8 mouse cellular contexts compared by ENCODE assay signal in the genomic region with DNA sequence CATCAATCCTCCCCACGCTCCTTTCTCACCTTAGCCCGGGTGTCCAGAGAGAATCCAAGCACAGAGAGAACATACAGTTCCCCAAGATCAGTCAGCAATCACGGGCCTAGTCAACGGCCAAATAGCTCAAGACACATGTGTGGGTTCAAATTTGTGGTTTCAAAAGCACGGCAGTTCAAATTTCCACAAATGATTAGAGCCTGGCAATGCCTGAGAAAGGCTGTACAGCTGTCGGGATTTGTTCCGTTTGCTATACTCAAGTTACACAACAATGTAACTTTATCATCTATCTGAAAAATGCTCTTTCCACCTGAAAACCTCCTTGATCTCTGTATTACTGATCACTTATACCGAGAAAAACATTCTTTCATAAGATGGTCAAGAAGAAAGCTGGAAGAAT. TPM values are rescaled to one million over a fixed set of nuclear protein-coding genes. Genes with fewer than 3 reads are reported as not detected.
DNase-seq lines count a peak whose midpoint lies in the region; ATAC-seq and TF ChIP-seq lines count a peak whose summit lies in the region.

No protein-coding gene starts in this region.

- intact Hi-C loops in left cerebral cortex, postnatal 4 days (cut with DNase I), result loop anchor here (10.0 kb wide), 1 partner anchor 61 kb away; the partner anchor contains the start of gene Mfsd4b3

- 50% methylated on average over 8 of the region's 8 CpGs for WGBS in kidney, embryonic 14.5 days
- 25% methylated on average over 8 of the region's 8 CpGs for whole genome bisulfite sequencing in embryonic facial prominence, embryonic 14.5 days
- 61% methylated on average over 8 of the region's 8 CpGs for WGBS in intestine, embryonic 14.5 days
- 66% methylated on average over 8 of the region's 8 CpGs for WGBS in midbrain, postnatal 0 days

- peak overlapping the region; percentile 58; the same call in 1 of the 2 replicates for H3K9ac ChIP-seq in kidney, embryonic 14.5 days (ENCODE audit: low read depth, low read length)
- peak overlapping the region; percentile 70 for H3K9ac ChIP-seq in embryonic facial prominence, embryonic 14.5 days (ENCODE audit: low read depth, low read length)
- no peak overlapping the region for H3K9ac ChIP-seq in intestine, embryonic 14.5 days (ENCODE audit: low read length)
- H3K9ac ChIP-seq in midbrain, postnatal 0 days (replicated peaks; ENCODE audit: low read length, poor library complexity, severe bottlenecking), result no peak overlapping the region

- H3K4me3 ChIP-seq in kidney, embryonic 14.5 days (ENCODE audit: low read length), result peak overlapping the region; percentile 63
- H3K4me3 ChIP-seq in embryonic facial prominence, embryonic 14.5 days (ENCODE audit: low read depth, low read length), result peak overlapping the region; percentile 65
- H3K4me3 ChIP-seq in intestine, embryonic 14.5 days (ENCODE audit: low read depth, low read length), result peak overlapping the region; percentile 65
- peak overlapping the region; percentile 68 for H3K4me3 ChIP-seq in midbrain, postnatal 0 days (ENCODE audit: low read depth, low read length)

- peaks cover 6% of the 10 kb centered on the region; the same call in 1 of the 2 replicates for H3K9me3 ChIP-seq in kidney, embryonic 14.5 days (ENCODE audit: control insufficient read depth, low read length)
- no peaks in the 10 kb centered on the region for H3K9me3 ChIP-seq in embryonic facial prominence, embryonic 14.5 days (ENCODE audit: control insufficient read depth, low read length)
- peaks cover 5% of the 10 kb centered on the region; the same call in 1 of the 2 replicates for H3K9me3 ChIP-seq in intestine, embryonic 14.5 days (ENCODE audit: control insufficient read depth, low read length)
- H3K9me3 ChIP-seq in midbrain, postnatal 0 days (ENCODE audit: low read length), result no peaks in the 10 kb centered on the region

- TF ChIP-seq CTCF in midbrain, postnatal 0 days (IDR thresholded peaks at IDR 0.05), result no peak

- ATAC-seq in kidney, embryonic 14.5 days (ENCODE audit: low FRiP score, low TSS enrichment), result no peak; the same call in 1 of the 2 replicates
- peak; percentile 10; the same call in 1 of the 2 replicates for ATAC-seq in embryonic facial prominence, embryonic 14.5 days (ENCODE audit: low read depth)
- ATAC-seq in intestine, embryonic 14.5 days (replicated peaks; ENCODE audit: low FRiP score, low TSS enrichment, low read depth), result no peak
- peak; percentile 2; the same call in 1 of the 2 replicates for ATAC-seq in midbrain, postnatal 0 days (ENCODE audit: low FRiP score)

- H3K27ac ChIP-seq in kidney, embryonic 14.5 days (ENCODE audit: low read depth, low read length), result no peak overlapping the region
- no peak overlapping the region; the same call in 1 of the 2 replicates for H3K27ac ChIP-seq in embryonic facial prominence, embryonic 14.5 days (replicated peaks; ENCODE audit: low read depth, low read length)
- H3K27ac ChIP-seq in intestine, embryonic 14.5 days (ENCODE audit: low read depth), result no peak overlapping the region
- H3K27ac ChIP-seq in midbrain, postnatal 0 days (ENCODE audit: low read depth, low read length), result peak overlapping the region; percentile 44; the same call in 1 of the 2 replicates

- DNase-seq in kidney, postnatal 36 days, result no peak
- peak; percentile 53 for DNase-seq in embryonic facial prominence, embryonic 14.5 days (ENCODE audit: low spot score)
- no peak for DNase-seq in intestine, embryonic 14.5 days (ENCODE audit: low spot score)
- no peak for DNase-seq in midbrain, postnatal 0 days (ENCODE audit: low spot score)
- DNase-seq in ovary, postnatal 10 days (ENCODE audit: low spot score), result no peak
- DNase-seq in left cerebral cortex, postnatal 4 days, result no peak
- DNase-seq in spleen, adult 18-20 months, result no peak

- H3K4me1 ChIP-seq in kidney, embryonic 14.5 days (ENCODE audit: control insufficient read depth, insufficient read depth, low read length), result no peaks in the 10 kb centered on the region
- H3K4me1 ChIP-seq in embryonic facial prominence, embryonic 14.5 days (ENCODE audit: control insufficient read depth, insufficient read depth, low read length), result peaks cover 3% of the 10 kb centered on the region; the same call in 1 of the 2 replicates
- H3K4me1 ChIP-seq in intestine, embryonic 14.5 days (replicated peaks; ENCODE audit: control insufficient read depth, insufficient read depth, low read length), result peaks cover 4% of the 10 kb centered on the region; the same call in 1 of the 2 replicates
- H3K4me1 ChIP-seq in midbrain, postnatal 0 days (ENCODE audit: insufficient read depth, low read length), result no peaks in the 10 kb centered on the region; the same call in 1 of the 2 replicates

- no peaks in the 10 kb centered on the region for H3K27me3 ChIP-seq in kidney, embryonic 14.5 days (ENCODE audit: control insufficient read depth, insufficient read depth, low read length)
- H3K27me3 ChIP-seq in embryonic facial prominence, embryonic 14.5 days (replicated peaks; ENCODE audit: control insufficient read depth, insufficient read depth, low read length), result 0 out of 2 replicates have a peak, but pooled peaks cover 8% of the 10 kb centered on the region
- peaks cover 7% of the 10 kb centered on the region; the same call in 1 of the 2 replicates for H3K27me3 ChIP-seq in intestine, embryonic 14.5 days (replicated peaks; ENCODE audit: control insufficient read depth, insufficient read depth, low read length)
- no peaks in the 10 kb centered on the region for H3K27me3 ChIP-seq in midbrain, postnatal 0 days (ENCODE audit: insufficient read depth, low read length)

- no peaks in the 10 kb centered on the region for H3K36me3 ChIP-seq in kidney, embryonic 14.5 days (ENCODE audit: control insufficient read depth, insufficient read depth, low read length)
- H3K36me3 ChIP-seq in embryonic facial prominence, embryonic 14.5 days (ENCODE audit: control insufficient read depth, insufficient read depth, low read length), result no peaks in the 10 kb centered on the region
- H3K36me3 ChIP-seq in intestine, embryonic 14.5 days (ENCODE audit: control insufficient read depth, insufficient read depth, low read length), result no peaks in the 10 kb centered on the region
- H3K36me3 ChIP-seq in midbrain, postnatal 0 days (ENCODE audit: insufficient read depth, low read length), result no peaks in the 10 kb centered on the region

- peak overlapping the region; percentile 98 for H3K4me2 ChIP-seq in kidney, embryonic 14.5 days (replicated peaks; ENCODE audit: low read depth, low read length)
- H3K4me2 ChIP-seq in embryonic facial prominence, embryonic 14.5 days (ENCODE audit: low read depth, low read length), result peak overlapping the region; percentile 99
- peak overlapping the region; percentile 97 for H3K4me2 ChIP-seq in intestine, embryonic 14.5 days (ENCODE audit: low read length)
- peak overlapping the region; percentile 81 for H3K4me2 ChIP-seq in midbrain, postnatal 0 days (ENCODE audit: low read depth, low read length, poor library complexity, severe bottlenecking)

RNA-seq across cellular contexts. Expression of gene Mfsd4b1, which starts 0.5 kb away (rescaled TPM):
- polyA plus RNA-seq in kidney, embryonic 14.5 days (2014; fragmentation: Nextera tagmentation; extraction: Ambion mirVana), result 0.40 and 1.5 TPM in 2 replicates
- polyA plus RNA-seq in embryonic facial prominence, embryonic 14.5 days (2014; fragmentation: Nextera tagmentation; extraction: Ambion mirVana), result 0.32 and 0.48 TPM in 2 replicates
- polyA plus RNA-seq in intestine, embryonic 14.5 days (2014; fragmentation: Nextera tagmentation; extraction: Ambion mirVana), result 0.13 and 0.14 TPM in 2 replicates
- total RNA-seq in midbrain, postnatal 0 days (2014; rRNA removed), result 0.19 and 0.71 TPM in 2 replicates
- polyA plus RNA-seq in midbrain, postnatal 0 days (2015; fragmentation: Nextera tagmentation; extraction: Ambion mirVana), result 0.13 and 0.23 TPM in 2 replicates
- total RNA-seq in left cerebral cortex, postnatal 4 days (2021), result 1 to 10 TPM in 1 of 2 experiments, under 1 TPM in 1; 0.44 to 1.1 TPM

RNA-seq across cellular contexts. Expression of gene Mfsd4b5, which starts 39.1 kb away (rescaled TPM):
- polyA plus RNA-seq in kidney, embryonic 14.5 days (2014; fragmentation: Nextera tagmentation; extraction: Ambion mirVana), result 0.43 and 0.80 TPM in 2 replicates
- polyA plus RNA-seq in embryonic facial prominence, embryonic 14.5 days (2014; fragmentation: Nextera tagmentation; extraction: Ambion mirVana), result 0.12 and 0.13 TPM in 2 replicates
- polyA plus RNA-seq in intestine, embryonic 14.5 days (2014; fragmentation: Nextera tagmentation; extraction: Ambion mirVana), result 0.26 TPM in 1 of 2 replicates, not detected in the other
- 0.24 TPM in 1 of 2 replicates, not detected in the other for total RNA-seq in midbrain, postnatal 0 days (2014; rRNA removed)
- polyA plus RNA-seq in midbrain, postnatal 0 days (2015; fragmentation: Nextera tagmentation; extraction: Ambion mirVana), result not detected in 2 replicates
- under 1 TPM in 1 of 2 experiments, not detected in 1; 0.50 TPM for total RNA-seq in left cerebral cortex, postnatal 4 days (2021)

Comparison
In these comparisons a context has a peak if more than half of its experiments do, and no peak if none do; other contexts are left out.
1. ATAC-seq: peak in embryonic facial prominence, embryonic 14.5 days (single experiment) and midbrain, postnatal 0 days (single experiment); none in kidney, embryonic 14.5 days (single experiment) and intestine, embryonic 14.5 days (single experiment).
2. H3K9ac ChIP-seq: peak in kidney, embryonic 14.5 days (single experiment) and embryonic facial prominence, embryonic 14.5 days (single experiment); none in intestine, embryonic 14.5 days (single experiment) and midbrain, postnatal 0 days (single experiment).
3. Peak in every context shown above with its lines, with median percentiles within 50 percentile points of each other: H3K4me2 ChIP-seq and H3K4me3 ChIP-seq.